Mouse (Mus musculus): ENCODE results near the gene Rap1gds1. TPM values are rescaled to one million over a fixed set of nuclear protein-coding genes. Genes with fewer than 3 reads are reported as not detected.

Gene Rap1gds1
- total RNA-seq, 2 experiments from 2014 or later: 210 to 216 TPM

DNA sequence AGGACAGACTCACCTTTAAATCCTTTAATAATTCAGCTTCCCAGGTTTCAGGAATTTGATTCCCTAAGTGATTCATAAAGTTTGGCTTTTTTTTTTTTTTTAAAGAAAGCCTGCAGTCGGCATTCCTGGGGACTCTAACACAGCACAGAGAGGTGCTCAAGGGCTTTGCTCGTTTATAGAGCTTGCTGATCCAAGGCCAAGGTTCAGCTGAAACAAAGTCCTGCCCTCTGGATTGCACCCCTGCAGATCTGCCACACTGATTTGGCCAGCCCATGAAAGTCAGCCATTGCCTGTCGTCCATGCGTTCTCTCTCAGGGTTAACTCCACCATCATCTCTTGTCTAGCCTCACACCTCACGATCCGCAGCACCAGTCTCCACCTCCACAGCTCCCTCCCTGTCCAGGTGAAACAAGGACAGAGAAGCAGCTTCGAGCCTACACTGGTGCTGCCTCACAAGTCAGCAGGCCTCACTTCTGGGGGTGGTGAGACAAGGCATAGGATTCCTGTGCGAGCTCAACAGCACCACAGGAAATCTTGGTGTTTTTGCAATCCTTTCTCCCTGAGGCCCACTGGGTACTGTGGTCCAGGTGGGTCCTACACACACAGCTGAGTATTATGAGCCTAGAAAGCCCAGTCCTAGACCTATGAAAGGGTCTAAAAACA is 160.2 kb downstream of the Rap1gds1 start:
- Histone ChIP-seq H3K27ac (peak overlapping the region; percentile 53; the same call in 1 of the 2 replicates), H3K4me3 (no peak overlapping the region)
- no peak for DNase-seq (ENCODE audit: low spot score in 2 of 2)
- TF ChIP-seq CTCF (conservative IDR thresholded peaks at IDR 0.05): no peak

DNA sequence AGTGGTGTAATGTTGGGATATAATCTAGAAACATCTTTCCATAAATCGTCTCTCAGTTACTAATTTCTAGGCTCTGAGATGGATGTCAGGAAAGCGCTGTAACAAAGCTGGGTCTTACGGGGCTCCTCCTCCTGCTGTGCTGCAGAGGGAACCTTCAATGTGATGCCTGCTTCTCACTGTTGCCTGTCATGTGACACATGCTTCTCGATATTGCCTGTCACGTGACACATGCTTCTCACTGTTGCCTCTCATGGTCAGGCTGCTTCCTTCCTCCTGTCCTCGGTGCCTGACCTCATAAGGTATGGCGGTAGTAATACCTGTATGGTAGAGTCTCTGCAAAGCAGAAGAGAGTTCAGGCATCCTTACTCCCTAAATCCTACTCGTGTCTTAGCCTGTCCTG is 162.5 kb downstream of the Rap1gds1 start:
- no peak for TF ChIP-seq CTCF (conservative IDR thresholded peaks at IDR 0.05)
- DNase-seq (ENCODE audit: low spot score in 2 of 2): no peak
- Histone ChIP-seq H3K4me3 (no peak overlapping the region), H3K27ac (no peak overlapping the region)

DNA sequence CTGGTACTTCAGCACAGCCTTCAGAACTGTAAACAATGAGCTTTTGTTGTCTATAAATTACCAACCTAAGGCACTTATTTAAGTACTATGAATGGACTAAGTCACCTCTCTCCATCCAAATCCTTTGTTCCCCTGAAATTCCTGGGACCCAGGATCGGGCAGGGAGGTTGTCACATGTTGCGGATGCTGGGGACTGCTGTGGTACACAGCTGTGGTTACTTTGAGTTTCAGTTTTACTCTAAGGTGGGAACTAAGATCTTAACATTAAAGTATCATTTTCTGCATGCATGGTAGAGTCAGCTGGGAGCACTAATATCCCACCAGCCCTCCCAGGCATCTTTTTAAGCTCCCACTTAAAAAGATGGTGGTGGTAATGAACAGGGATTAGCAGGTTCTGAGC is 165.7 kb downstream of the Rap1gds1 start:
- H3K4me3 ChIP-seq: no peak overlapping the region
- no peak for TF ChIP-seq CTCF (conservative IDR thresholded peaks at IDR 0.05)
- no peak for DNase-seq (ENCODE audit: low spot score in 2 of 2)
- no peak overlapping the region for H3K27ac ChIP-seq

DNA sequence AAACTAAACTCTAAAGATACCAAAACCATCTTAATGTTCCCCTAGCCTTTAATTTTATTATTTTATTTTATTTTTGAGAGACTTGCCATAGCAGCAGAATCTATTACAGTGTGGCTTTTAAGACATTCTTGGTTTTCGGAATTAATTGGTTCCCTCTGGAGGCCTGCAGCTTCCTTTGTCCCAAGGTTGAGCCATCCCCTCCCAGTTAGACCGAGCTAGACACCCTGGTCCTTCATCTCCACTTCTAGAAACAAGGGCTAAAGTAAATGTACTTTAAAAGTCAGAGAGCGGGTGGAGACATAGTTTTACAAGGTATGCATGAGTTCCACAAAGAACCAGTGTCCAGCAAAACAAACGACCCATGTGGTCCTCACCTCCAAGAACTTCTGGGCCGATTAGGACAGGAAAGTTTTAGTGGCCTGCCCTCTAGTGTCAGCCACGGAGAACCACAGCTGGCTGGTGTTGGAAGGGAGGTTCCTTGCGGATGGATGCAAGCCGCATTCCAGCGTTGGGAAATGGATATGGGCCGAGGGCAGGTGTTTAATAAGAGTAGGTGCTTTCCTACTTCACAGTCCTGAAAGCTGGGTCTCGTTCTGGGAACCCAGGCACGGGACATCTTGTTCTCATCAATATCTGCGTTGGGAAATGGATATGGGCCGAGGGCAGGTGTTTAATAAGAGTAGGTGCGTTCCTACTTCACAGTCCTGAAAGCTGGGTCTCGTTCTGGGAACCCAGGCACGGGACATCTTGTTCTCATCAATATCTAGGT is 168.7 kb downstream of the Rap1gds1 start:
- H3K27ac ChIP-seq: peak overlapping the region; percentile 44; the same call in 1 of the 2 replicates
- H3K4me3 ChIP-seq: no peak overlapping the region
- peak; percentile 75 to 76 for DNase-seq (ENCODE audit: low spot score in 2 of 2)
- peak; percentile 95 for TF ChIP-seq CTCF (conservative IDR thresholded peaks at IDR 0.05)

DNA sequence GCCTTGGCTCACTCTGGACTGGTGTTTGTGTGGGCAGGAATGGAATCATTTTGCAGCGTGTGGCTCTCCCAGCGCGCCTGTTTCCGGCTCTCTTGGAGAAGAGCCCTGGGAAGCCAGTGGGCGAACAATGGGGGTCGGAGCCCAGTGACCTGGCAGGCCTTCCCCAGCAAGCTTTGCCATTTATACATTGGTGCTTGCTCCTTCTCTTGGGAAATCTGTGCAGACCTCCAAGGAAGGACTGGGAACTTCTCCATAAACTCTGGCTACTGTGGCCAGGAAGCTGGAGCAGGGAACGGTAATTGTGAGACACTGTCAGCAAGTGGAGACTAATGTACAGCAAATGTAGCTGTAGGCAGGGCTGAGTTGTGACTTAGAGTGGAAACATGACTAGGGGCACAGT is 169.3 kb downstream of the Rap1gds1 start:
- peak in 1 of 2 experiments; percentile 25 for DNase-seq (ENCODE audit: low spot score in 2 of 2)
- Histone ChIP-seq H3K4me3 (no peak overlapping the region), H3K27ac (peak overlapping the region; percentile 44)
- TF ChIP-seq CTCF (conservative IDR thresholded peaks at IDR 0.05): no peak

DNA sequence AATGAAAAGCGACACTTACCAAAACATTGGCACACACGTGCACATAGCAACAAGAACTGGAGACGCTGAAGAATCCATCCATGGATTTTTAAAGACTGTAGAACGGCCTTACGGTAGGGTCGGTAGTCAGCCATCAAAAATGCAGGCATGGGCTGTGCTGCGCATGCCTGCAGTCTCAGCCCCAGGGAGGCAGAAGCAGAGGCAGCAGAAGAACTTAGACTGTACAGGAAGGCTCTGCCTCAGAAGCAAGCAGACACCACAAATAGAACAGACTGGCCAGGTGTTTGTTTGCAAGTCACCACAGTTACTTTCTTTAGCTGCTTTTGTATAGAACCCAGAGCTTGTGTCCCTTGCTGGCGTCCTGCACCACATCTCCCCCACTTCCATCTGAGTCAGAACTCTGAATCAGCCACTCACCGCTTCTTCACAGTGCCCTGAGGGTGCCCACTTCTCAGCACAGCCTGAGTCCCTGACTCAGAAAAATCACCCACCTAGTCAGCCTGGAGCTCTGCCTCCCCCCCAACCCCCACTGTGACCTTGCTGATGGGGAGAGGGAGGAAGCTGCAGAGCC is 174.3 kb downstream of the Rap1gds1 start:
- DNase-seq (ENCODE audit: low spot score in 2 of 2): peak in 1 of 2 experiments; percentile 28
- peak overlapping the region; percentile 62 for H3K27ac ChIP-seq
- no peak for TF ChIP-seq CTCF (conservative IDR thresholded peaks at IDR 0.05)
- no peak overlapping the region for H3K4me3 ChIP-seq

DNA sequence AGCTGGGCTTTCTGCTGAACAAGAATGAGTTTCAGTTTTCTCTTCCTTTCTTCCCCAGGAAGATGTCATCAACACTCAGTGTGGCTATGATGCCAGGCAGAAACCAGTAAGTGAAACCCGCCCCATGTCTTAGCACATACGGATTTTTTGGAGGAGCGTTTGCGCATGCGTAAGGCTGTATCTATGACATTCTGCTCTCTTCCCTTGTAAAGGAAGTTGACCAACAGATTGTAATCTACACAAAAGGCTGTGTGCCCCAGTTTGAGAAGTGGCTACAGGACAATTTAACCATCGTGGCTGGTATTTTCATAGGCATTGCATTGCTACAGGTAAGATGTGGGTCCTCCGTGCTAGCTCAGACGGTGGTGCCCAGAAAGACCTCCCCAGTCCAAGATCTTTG is 176.9 kb downstream of the Rap1gds1 start:
- no peak overlapping the region for H3K27ac ChIP-seq
- no peak for DNase-seq (ENCODE audit: low spot score in 2 of 2)
- no peak for TF ChIP-seq CTCF (conservative IDR thresholded peaks at IDR 0.05)
- no peak overlapping the region for H3K4me3 ChIP-seq

DNA sequence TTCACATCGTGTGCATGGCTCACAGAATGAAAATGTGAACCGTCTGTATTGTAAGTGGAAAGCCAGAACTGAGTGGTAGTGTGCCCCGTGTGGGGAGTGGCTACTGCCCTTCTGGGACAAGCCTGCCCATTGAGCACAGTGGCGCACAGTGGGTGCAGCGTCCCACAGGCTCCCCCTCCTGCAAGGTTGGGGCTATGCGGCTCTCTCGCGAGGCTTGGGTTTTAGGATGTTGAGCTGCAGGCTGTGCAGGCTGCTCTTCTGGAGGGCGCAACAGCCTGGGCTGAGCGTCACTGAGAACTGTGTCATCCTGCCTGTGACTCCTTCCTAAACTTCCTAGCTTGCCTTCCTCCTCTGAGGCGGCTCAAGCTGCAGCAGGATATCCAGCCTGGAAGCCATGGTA is 177.5 kb downstream of the Rap1gds1 start:
- Histone ChIP-seq H3K27ac (no peak overlapping the region), H3K4me3 (no peak overlapping the region)
- DNase-seq (ENCODE audit: low spot score in 2 of 2): no peak
- TF ChIP-seq CTCF (conservative IDR thresholded peaks at IDR 0.05): 0 out of 2 replicates have a peak, but pooled peaks have one; percentile 8

DNA sequence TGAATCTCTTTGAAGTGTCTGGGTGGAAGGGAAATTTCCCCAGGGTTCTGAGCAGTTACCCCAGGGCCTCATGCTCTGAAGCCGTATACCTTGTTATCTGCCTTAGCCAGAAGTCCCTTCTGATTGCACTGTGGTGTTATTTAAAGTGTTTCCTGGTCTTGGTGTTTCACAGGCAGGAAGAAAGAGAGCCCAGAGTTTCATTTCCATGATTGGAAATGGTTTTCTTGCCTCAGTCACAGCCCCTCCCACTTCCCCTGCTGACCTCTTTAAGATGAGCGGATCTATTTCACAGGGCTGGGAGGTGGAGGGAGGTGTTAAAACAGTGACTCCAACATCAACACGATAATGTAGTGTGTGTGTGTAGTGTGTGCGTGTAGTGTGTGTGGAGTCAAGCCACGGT is 181.5 kb downstream of the Rap1gds1 start:
- DNase-seq (ENCODE audit: low spot score in 2 of 2): no peak
- Histone ChIP-seq H3K27ac (peak overlapping the region; percentile 6; the same call in 1 of the 2 replicates), H3K4me3 (no peak overlapping the region)
- no peak for TF ChIP-seq CTCF (conservative IDR thresholded peaks at IDR 0.05)

DNA sequence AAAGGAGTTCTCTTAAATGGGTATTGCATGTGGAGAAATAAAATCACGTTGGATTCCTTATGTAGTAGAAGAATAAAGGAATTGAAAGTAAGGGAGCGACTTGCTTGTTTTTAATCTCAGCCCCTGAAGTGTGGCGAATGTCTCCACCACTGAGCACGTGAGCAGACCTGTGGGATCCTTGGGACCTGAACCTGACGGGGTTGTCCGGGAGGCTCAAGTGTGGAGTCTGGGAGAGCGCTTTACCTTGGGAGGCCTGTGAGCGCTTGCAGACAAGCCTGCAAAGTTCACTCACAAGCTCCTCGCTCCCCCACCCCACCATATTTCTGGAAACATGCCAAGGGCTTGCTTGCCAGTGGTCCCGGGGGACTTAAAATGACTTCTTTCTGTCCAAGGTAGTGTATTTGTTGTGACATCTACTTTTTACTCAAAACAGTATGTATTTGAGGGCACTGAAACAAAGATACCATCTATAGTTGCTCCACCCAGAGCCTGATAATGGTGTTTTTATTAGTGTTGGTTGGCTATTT is 185.2 kb downstream of the Rap1gds1 start:
- peak overlapping the region; percentile 77 for H3K27ac ChIP-seq
- H3K4me3 ChIP-seq: no peak overlapping the region
- no peak for TF ChIP-seq CTCF (conservative IDR thresholded peaks at IDR 0.05)
- no peak for DNase-seq (ENCODE audit: low spot score in 2 of 2)

DNA sequence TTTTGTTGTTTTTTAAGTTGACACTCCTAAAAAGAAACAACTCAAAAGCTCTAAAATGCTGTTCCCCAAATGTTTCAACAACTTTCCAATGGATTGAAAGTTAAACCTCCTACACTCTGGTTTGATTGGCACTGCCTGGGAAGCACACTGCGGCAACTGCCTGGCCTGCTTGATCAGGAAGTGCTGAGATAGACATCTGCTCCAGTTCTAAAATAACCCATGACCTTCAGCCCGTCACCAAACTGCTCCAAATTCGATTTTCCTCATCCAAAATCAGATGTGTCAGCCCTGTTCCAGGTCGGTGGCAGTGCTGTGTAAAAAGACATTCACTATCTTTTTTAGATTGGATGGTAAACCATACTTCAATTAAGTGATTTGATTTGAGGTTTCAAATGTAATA is 185.8 kb downstream of the Rap1gds1 start:
- H3K27ac ChIP-seq: peak overlapping the region; percentile 77
- peak; percentile 36 to 61 for DNase-seq (ENCODE audit: low spot score in 2 of 2)
- no peak for TF ChIP-seq CTCF (conservative IDR thresholded peaks at IDR 0.05)
- H3K4me3 ChIP-seq: no peak overlapping the region; the same call in 1 of the 2 replicates

DNA sequence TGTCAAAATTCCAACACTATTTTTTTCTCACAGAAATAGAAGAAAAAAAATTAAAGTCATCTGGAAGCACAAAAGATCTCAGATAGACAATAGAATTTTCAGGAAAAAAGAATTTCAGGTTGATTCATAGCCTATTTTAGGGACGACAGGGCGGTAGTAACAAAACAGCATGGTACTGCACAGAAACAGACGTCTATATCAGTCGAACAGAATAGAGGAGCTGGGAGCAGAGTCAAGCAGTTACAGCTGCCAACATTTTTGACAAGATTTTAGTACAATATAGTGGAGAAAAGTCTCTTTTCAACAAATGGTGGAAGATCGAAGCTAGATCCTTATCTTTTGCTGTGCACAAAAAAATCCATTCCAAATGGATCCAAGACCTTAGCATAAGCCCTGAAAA is 188.9 kb downstream of the Rap1gds1 start:
- TF ChIP-seq CTCF (conservative IDR thresholded peaks at IDR 0.05): no peak
- no peak for DNase-seq (ENCODE audit: low spot score in 2 of 2)
- peak overlapping the region; percentile 32 for H3K27ac ChIP-seq
- H3K4me3 ChIP-seq: no peak overlapping the region

DNA sequence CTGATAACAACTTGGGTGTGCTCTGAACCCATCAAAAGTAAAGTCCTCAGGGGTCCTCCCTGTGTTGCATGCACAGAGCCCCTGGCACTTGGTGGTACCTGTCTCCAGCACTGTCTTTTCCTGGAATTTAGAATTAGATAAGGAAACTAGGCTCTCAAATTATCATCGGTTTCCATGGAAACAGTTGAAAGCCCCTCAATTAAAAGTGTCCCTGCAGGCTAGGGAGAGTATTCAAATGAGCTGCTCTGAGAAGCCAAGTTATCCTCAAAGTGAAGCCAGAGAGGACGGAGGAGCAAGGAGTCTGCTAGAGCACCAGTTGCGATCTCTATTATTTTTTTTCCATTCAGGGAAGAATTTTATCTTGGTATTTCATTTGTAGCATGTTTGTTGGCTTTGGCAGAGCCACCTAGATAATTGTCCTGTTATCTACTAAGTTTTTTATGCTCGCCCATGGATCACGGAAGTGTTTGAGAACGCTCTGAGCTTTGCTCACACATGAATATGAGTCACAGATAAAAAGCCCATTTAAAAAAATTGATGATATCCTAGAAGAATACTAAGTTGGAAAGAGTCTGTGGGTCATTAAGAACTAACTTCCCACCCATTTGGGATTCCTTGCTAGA is 193.2 kb downstream of the Rap1gds1 start:
- Histone ChIP-seq H3K27ac (peak overlapping the region; percentile 39; the same call in 1 of the 2 replicates), H3K4me3 (no peak overlapping the region)
- DNase-seq (ENCODE audit: low spot score in 2 of 2): no peak
- TF ChIP-seq CTCF (conservative IDR thresholded peaks at IDR 0.05): no peak
